Mouse (Mus musculus) hindbrain, embryonic 14.5 days (tissue): ENCODE measurements at regions not wholly inside any gene's neighbourhood (a gene's known extent, or its start where the extent isn't known, plus 50 kb on each side); places are given as distances from the start of the nearest gene placed in this dataset.

Experiments used
- ATAC-seq: fragments of 200-750 bp; cut with Nextera tagmentation; 2 replicates; pipeline ENCODE4 v1.8.0; 2017; ENCODE audit warnings: moderate number of reproducible peaks, mild to moderate bottlenecking, moderate TSS enrichment, moderate library complexity; ENCODE audit not compliant: low FRiP score
- DNase-seq: peaks from one replicate; pipeline ENCODE4 v3.0.0-alpha.2; 2015; ENCODE audit warnings: low spot score
- H3K27ac ChIP-seq: fragments of 300-500 bp; sonication (generic); 2 replicates; pipeline ENCODE4 v1.5.1; 2014; ENCODE audit warnings: mild to moderate bottlenecking, moderate library complexity
- H3K27me3 ChIP-seq: fragments of 300-500 bp; sonication (generic); 2 replicates; pipeline ENCODE4 v1.6.1; 2014; ENCODE audit warnings: mild to moderate bottlenecking, low read length, mixed read lengths; ENCODE audit not compliant: control insufficient read depth, insufficient read depth
- H3K36me3 ChIP-seq: fragments of 300-500 bp; sonication (generic); replicated peaks from 2 replicates; pipeline ENCODE4 v1.6.1; 2014; ENCODE audit not compliant: control insufficient read depth, insufficient read depth
- H3K4me1 ChIP-seq: fragments of 300-500 bp; sonication (generic); replicated peaks from 2 replicates; pipeline ENCODE4 v1.6.1; 2014; ENCODE audit warnings: antibody characterized with exemption, low read length, mixed read lengths; ENCODE audit not compliant: control insufficient read depth, insufficient read depth
- H3K4me2 ChIP-seq: fragments of 300-500 bp; sonication (generic); replicated peaks from 2 replicates; pipeline ENCODE4 v1.6.1; 2014; ENCODE audit warnings: mild to moderate bottlenecking, moderate library complexity
- H3K4me3 ChIP-seq: fragments of 300-500 bp; sonication (generic); replicated peaks from 2 replicates; pipeline ENCODE4 v1.5.1; 2014; ENCODE audit warnings: mild to moderate bottlenecking, low read length
- H3K9ac ChIP-seq: fragments of 300-500 bp; sonication (generic); 2 replicates; pipeline ENCODE4 v1.6.1; 2014
- H3K9me3 ChIP-seq: fragments of 300-500 bp; sonication (generic); 2 replicates; pipeline ENCODE4 v1.6.1; 2016; ENCODE audit warnings: low read length; ENCODE audit not compliant: control insufficient read depth
- WGBS: fragments of 180-500 bp; shearing (Covaris S2); extraction: QIAGEN DNeasy Blood & Tissue Kit; methylation state at CpG from one replicate; pipeline ENCODE4 v1.1.7; 2014; 5-methylcytosine and 5-hydroxymethylcytosine counted together

DNA sequence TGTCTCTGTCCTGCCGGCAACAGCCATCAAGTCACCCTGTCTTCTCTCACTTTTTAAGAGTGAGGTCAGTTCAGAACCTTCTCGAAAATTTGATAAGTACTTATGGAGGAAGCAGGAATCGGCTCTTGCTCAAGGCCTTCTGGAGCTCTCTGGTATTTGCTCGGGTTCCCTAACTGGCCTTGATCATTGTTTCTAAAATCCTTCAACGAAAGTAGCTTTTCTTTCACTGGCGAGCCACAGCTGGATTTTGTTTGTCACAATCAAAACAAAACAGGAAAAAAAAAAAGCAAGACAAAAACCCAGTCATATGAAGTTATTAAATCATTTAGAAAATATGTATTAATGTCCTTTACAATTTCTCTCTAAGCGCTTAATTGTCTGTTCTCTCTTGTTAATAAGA, 156.6 kb upstream of the Tex13c2 start:
- ATAC-seq = no peak
- Histone ChIP-seq H3K4me2 (no peak overlapping the region), H3K9me3 (no peaks in the 10 kb centered on the region), H3K4me1 (no peaks in the 10 kb centered on the region), H3K36me3 (no peaks in the 10 kb centered on the region), H3K4me3 (no peak overlapping the region), H3K27me3 (no peaks in the 10 kb centered on the region), H3K27ac (no peak overlapping the region), H3K9ac (no peak overlapping the region)
- 85% methylated on average over 7 of the region's 7 CpGs for WGBS
- no peak for DNase-seq

DNA sequence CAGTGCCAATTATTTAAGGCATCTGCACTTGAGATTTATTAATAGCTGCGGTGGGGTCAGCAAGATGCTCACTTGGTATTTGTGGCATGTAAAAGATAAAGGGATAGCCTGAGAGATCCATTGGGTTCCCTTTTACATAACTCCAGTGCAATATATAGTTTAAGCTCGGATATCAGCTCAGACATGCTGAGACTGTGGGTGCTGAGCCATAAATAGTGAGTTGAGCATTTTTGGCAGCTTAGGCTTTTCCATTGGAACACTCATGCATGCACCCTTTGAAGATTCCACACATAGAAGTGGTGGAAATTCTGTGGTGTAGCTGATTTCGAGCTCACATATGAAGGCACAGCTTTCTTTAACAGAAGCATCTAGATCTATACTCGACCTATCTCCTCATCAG, 155.9 kb upstream of the Tex13c2 start:
- WGBS = 74% methylated on average over 4 of the region's 4 CpGs
- ATAC-seq = no peak
- Histone ChIP-seq H3K4me2 (no peak overlapping the region), H3K9ac (no peak overlapping the region), H3K4me1 (no peaks in the 10 kb centered on the region), H3K27ac (no peak overlapping the region), H3K27me3 (no peaks in the 10 kb centered on the region), H3K9me3 (no peaks in the 10 kb centered on the region), H3K36me3 (no peaks in the 10 kb centered on the region), H3K4me3 (no peak overlapping the region)
- DNase-seq = no peak

DNA sequence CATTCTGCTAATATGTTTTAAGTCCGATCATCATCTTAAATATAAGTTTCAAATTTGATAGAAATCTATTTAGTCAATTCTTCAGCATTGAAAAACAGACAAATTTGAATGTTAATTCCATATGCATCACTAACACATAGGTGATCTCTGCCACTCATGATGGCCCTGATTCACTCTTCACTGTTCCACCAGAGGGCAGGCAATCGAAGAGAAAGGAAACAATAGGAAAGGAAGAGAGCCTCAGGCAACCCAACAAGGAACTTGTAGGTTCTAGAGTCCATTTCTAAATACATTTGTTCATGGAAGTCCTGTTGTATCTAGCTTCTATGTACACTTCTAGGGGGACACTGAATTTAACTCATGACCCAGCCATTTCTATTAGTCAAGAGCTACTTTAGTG, 154.7 kb upstream of the Tex13c2 start:
- ATAC-seq (no peak), DNase-seq (no peak)
- Histone ChIP-seq H3K4me1 (no peaks in the 10 kb centered on the region), H3K9ac (no peak overlapping the region), H3K27me3 (no peaks in the 10 kb centered on the region), H3K4me2 (no peak overlapping the region), H3K27ac (no peak overlapping the region), H3K36me3 (no peaks in the 10 kb centered on the region), H3K9me3 (no peaks in the 10 kb centered on the region), H3K4me3 (no peak overlapping the region)
- 78% methylated on average over 2 of the region's 2 CpGs for WGBS

DNA sequence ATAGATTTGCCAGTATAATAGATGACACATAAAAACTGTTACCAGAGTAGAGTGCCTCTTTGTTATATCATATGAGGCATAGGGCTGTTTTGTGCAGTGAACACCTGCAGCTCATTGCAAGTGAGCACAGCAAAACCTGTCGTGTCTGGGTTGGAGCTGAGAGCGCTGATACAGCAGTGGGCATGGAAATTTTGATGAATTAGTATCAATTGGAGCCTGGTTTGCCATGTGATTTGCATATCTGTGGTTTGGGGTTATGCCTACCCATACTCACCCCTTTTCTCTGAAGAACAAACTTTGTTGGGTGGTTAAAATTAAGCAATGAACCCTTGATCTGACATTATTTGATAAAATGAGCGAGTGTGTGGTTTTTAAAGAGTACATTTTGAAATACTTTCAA, 152.7 kb upstream of the Tex13c2 start:
- Histone ChIP-seq H3K4me2 (no peak overlapping the region), H3K36me3 (no peaks in the 10 kb centered on the region), H3K9ac (no peak overlapping the region), H3K4me1 (no peaks in the 10 kb centered on the region), H3K9me3 (no peaks in the 10 kb centered on the region), H3K27ac (no peak overlapping the region), H3K4me3 (no peak overlapping the region), H3K27me3 (no peaks in the 10 kb centered on the region)
- DNase-seq (no peak), ATAC-seq (no peak)
- WGBS = 86% methylated on average over 3 of the region's 3 CpGs

DNA sequence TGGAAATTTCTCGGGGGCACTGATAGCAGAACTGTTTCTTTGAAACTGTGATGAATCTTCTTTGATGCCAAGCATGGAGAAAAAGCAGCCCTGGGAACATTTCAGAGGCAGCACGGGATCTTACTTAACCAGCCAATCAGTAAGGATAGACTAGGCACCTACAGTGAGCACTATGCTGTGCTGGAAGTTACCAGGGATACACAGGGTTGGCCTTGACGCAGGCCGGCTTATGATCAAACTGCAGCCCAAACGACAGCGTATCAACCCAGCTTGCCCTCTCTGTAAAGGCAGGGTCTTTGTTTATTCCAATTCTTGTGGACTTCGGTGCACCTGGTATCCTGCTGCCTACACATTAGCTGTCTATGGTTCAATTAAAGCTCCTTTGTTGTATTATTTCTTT, 147.1 kb upstream of the Tex13c2 start:
- H3K4me1 ChIP-seq = no peaks in the 10 kb centered on the region; the same call in 1 of the 2 replicates
- no peaks in the 10 kb centered on the region for H3K36me3 ChIP-seq
- DNase-seq = no peak
- H3K4me2 ChIP-seq = no peak overlapping the region
- no peaks in the 10 kb centered on the region for H3K9me3 ChIP-seq
- H3K9ac ChIP-seq = no peak overlapping the region
- H3K4me3 ChIP-seq = no peak overlapping the region
- WGBS = 29% methylated on average over 7 of the region's 7 CpGs
- H3K27me3 ChIP-seq = no peaks in the 10 kb centered on the region
- H3K27ac ChIP-seq = peak overlapping the region; percentile 26; the same call in 1 of the 2 replicates
- no peak for ATAC-seq

- peak overlapping the region; percentile 67 for H3K27ac ChIP-seq
- H3K4me1 ChIP-seq = no peaks in the 10 kb centered on the region; the same call in 1 of the 2 replicates
- ATAC-seq = peak; percentile 83; the same call in 1 of the 2 replicates
- no peak for DNase-seq
- no peak overlapping the region; the same call in 1 of the 2 replicates for H3K9ac ChIP-seq
- peak overlapping the region; percentile 32 for H3K4me2 ChIP-seq
- H3K9me3 ChIP-seq = no peaks in the 10 kb centered on the region
- no peaks in the 10 kb centered on the region for H3K27me3 ChIP-seq
- H3K4me3 ChIP-seq = no peak overlapping the region
- WGBS = 13% methylated on average over 16 of the region's 16 CpGs
- no peaks in the 10 kb centered on the region for H3K36me3 ChIP-seq
Measured at GRCm38 (mm10) chrX:42342951-42343879, 146.3 kb upstream of the Tex13c2 start.

GRCm38 (mm10) chrX:42352610-42353254, 136.8 kb upstream of the Tex13c2 start:
- Histone ChIP-seq H3K27ac (no peak overlapping the region), H3K36me3 (no peaks in the 10 kb centered on the region), H3K27me3 (no peaks in the 10 kb centered on the region), H3K9ac (no peak overlapping the region), H3K9me3 (no peaks in the 10 kb centered on the region), H3K4me2 (no peak overlapping the region), H3K4me1 (no peaks in the 10 kb centered on the region), H3K4me3 (no peak overlapping the region)
- 63% methylated on average over 5 of the region's 5 CpGs for WGBS
- DNase-seq (no peak), ATAC-seq (no peak)

DNA sequence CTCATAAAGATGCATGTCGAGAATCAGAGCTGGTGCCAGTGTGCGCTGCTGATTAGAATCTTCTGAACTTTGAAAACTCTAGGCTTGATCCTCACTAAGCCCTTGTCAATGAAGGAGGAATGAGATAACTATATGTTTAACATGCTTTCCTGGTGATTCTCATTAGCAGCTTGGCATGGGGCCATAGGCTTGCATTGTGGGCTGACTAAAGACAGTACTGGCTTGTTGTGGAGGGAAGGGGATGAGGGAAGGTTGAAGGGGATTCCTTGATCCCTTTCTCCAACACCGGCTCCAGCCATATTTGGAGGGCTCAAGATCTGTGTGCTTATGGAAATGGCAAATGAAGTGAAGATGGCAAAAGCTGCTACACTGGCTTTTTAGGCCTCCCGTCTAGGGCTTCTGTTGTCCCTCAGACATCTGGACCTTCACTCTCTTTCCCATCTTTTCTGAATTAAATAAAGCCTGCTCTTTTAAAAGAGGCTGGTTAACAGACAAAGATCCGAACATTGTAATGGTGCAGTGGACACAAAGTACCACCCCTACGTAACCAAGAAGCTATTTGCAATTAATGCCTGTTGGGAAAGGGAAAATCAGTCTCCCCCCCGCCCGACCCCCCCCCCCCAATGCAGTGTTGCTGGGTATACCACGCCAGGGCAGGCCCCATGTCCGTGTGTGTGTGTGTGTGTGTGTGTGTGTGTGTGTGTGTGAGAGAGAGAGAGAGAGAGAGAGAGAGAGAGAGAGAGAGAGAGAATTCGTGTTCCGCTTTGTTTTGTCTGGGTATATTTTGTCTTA, 129.9 kb upstream of the Tex13c2 start:
- ATAC-seq (peak; percentile 17; the same call in 1 of the 2 replicates), DNase-seq (no peak)
- Histone ChIP-seq H3K9me3 (no peaks in the 10 kb centered on the region), H3K27me3 (no peaks in the 10 kb centered on the region), H3K36me3 (no peaks in the 10 kb centered on the region), H3K4me1 (0 out of 2 replicates have a peak, but pooled peaks cover 4% of the 10 kb centered on the region), H3K9ac (no peak overlapping the region), H3K27ac (peak overlapping the region; percentile 47; the same call in 1 of the 2 replicates), H3K4me3 (peak overlapping the region; percentile 17; the same call in 1 of the 2 replicates), H3K4me2 (peak overlapping the region; percentile 49)
- WGBS = 26% methylated on average over 9 of the region's 12 CpGs
